Mouse (Mus musculus): ENCODE results near the gene Pdzrn4. TPM values are rescaled to one million over a fixed set of nuclear protein-coding genes. Genes with fewer than 3 reads are reported as not detected.
A peak's percentile ranks its signal among the peaks of the same experiment; 100 is the strongest.

Pdzrn4 gene
- total and polyA plus RNA-seq, 2 experiments from 2014 or later: 16.3 to 20.7 TPM

DNA sequence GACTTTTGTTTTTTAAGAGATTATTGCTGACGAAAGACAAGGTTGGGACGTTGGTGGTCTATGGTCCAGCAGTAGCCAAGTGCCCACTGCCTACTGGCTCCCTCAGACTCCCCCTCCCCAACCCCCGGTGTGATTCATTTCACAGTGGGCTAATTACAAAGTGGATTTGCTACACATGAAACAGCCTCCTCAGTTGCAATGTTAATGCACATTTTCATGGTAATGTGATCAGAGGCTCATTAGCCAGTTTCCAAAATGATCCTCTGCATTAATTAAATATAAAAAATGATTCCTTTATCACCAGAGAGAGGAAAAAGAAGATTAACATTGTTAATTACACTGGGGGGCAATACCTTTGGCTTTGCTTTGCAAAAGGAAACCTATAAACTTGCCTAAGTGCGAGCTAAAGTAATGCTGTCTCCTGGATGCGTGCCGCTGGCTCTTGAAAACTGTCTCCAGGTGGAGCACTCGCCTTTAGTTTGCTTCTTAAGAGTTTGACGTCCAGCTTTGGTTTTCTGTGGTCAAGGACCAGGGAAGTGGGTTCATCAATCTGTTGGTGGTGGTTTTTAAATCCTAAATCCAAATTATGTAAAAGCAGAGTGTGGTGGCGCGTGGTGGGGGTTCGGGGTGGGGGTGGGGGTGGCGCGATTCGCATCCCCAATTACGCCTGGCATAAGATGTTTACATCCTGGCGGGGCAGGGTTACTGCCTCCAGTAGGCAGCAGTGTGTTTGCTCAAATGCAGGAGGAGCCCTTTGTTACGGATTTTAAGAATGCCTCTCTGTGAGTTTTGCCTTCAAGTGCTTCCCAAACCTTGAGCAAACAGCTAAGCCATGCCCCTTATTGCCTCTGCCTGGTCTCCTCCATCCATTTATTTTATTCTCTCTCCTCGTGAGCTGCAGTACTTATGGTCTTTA is 202.0 kb downstream of the Pdzrn4 start:
- Histone ChIP-seq H3K36me3 (ENCODE audit: insufficient read depth) (no peaks in the 10 kb centered on the region), H3K9ac (peak overlapping the region; percentile 52), H3K27me3 (ENCODE audit: insufficient read depth, low read length) (no peaks in the 10 kb centered on the region), H3K9me3 (ENCODE audit: low read length) (peaks cover 3% of the 10 kb centered on the region; the same call in 1 of the 2 replicates), H3K4me3 (ENCODE audit: low read depth, low read length) (peak overlapping the region; percentile 40), H3K27ac (ENCODE audit: low read depth, low read length) (peak overlapping the region; percentile 72), H3K4me2 (ENCODE audit: low read depth) (peak overlapping the region; percentile 67), H3K4me1 (ENCODE audit: insufficient read depth) (no peaks in the 10 kb centered on the region)
- WGBS: under 1% methylated on average over 18 of the region's 18 CpGs
- ATAC-seq (peak; percentile 46; the same call in 1 of the 2 replicates), DNase-seq (peak; percentile 72)
- peak; percentile 42 for TF ChIP-seq CTCF (IDR thresholded peaks at IDR 0.05; ENCODE audit: low read depth)

DNA sequence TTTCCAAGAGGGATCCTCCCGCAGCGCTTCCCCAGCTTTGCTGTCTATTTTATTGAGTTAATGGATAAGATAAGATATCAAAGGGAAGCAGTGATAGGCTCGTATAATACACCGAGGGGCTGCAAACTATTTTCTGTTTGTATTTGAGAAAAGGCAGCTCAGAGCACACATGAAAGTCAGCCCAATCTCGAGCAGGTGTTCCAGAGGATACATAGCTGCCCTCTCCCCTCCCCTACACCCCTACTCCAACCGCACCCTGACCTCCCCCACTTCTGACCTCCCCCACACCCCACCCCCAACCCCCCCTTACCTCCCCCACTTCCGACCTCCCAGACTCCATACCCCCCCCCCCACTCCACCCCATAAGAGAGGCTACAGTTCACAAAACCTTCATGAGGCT is 202.7 kb downstream of the Pdzrn4 start:
- Histone ChIP-seq H3K27ac (ENCODE audit: low read depth, low read length) (peak overlapping the region; percentile 72; the same call in 1 of the 2 replicates), H3K9ac (peak overlapping the region; percentile 52), H3K4me3 (ENCODE audit: low read depth, low read length) (peak overlapping the region; percentile 40), H3K27me3 (ENCODE audit: insufficient read depth, low read length) (no peaks in the 10 kb centered on the region), H3K9me3 (ENCODE audit: low read length) (peaks cover 9% of the 10 kb centered on the region), H3K4me2 (ENCODE audit: low read depth) (peak overlapping the region; percentile 67), H3K36me3 (ENCODE audit: insufficient read depth) (no peaks in the 10 kb centered on the region), H3K4me1 (ENCODE audit: insufficient read depth) (no peaks in the 10 kb centered on the region)
- ATAC-seq (no peak), DNase-seq (no peak)
- 7% methylated on average over 7 of the region's 7 CpGs for WGBS
- no peak for TF ChIP-seq CTCF (IDR thresholded peaks at IDR 0.05; ENCODE audit: low read depth)

GRCm38 (mm10) chr15:92610866-92611265 is 214.2 kb downstream of the Pdzrn4 start:
- DNase-seq (no peak), ATAC-seq (no peak)
- H3K27ac ChIP-seq (ENCODE audit: low read depth, low read length): no peak overlapping the region
- no peak for TF ChIP-seq CTCF (IDR thresholded peaks at IDR 0.05; ENCODE audit: low read depth)
- no peak overlapping the region for H3K9ac ChIP-seq
- H3K36me3 ChIP-seq (ENCODE audit: insufficient read depth): no peaks in the 10 kb centered on the region
- H3K4me3 ChIP-seq (ENCODE audit: low read depth, low read length): no peak overlapping the region
- no peaks in the 10 kb centered on the region for H3K9me3 ChIP-seq (ENCODE audit: low read length)
- H3K4me1 ChIP-seq (ENCODE audit: insufficient read depth): no peaks in the 10 kb centered on the region
- no peaks in the 10 kb centered on the region for H3K27me3 ChIP-seq (ENCODE audit: insufficient read depth, low read length)
- no peak overlapping the region for H3K4me2 ChIP-seq (ENCODE audit: low read depth)
- WGBS: 93% methylated on average over 3 of the region's 3 CpGs

DNA sequence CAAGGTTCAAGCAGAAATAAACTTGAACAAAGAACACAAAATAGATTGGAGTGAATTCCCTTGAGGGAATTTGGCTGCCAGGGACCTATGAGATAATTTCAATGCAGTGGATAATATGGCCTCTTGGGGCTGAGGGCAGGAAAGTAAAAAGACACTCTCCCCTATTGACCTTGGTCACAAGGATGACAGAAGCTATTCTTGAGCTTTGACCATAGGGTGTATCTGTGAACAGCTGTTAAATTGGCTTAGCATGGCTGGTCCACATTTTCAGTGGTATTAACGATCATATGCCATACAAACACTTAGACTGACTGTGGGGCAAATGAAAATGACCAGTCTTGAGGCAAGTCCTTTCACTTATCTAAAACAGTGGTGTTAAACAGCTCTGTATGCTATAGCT is 215.7 kb downstream of the Pdzrn4 start:
- WGBS: 48% methylated on average over 1 of the region's 1 CpGs
- DNase-seq: no peak

GRCm38 (mm10) chr15:92613228-92613627 is 216.5 kb downstream of the Pdzrn4 start:
- no peak overlapping the region for H3K9ac ChIP-seq
- H3K27me3 ChIP-seq (ENCODE audit: insufficient read depth, low read length): no peaks in the 10 kb centered on the region
- TF ChIP-seq CTCF (IDR thresholded peaks at IDR 0.05; ENCODE audit: low read depth): no peak
- H3K36me3 ChIP-seq (ENCODE audit: insufficient read depth): no peaks in the 10 kb centered on the region
- DNase-seq: no peak
- ATAC-seq: no peak
- H3K27ac ChIP-seq (ENCODE audit: low read depth, low read length): no peak overlapping the region
- no peak overlapping the region for H3K4me2 ChIP-seq (ENCODE audit: low read depth)
- WGBS: 83% methylated on average over 3 of the region's 3 CpGs
- H3K4me1 ChIP-seq (ENCODE audit: insufficient read depth): no peaks in the 10 kb centered on the region
- no peak overlapping the region for H3K4me3 ChIP-seq (ENCODE audit: low read depth, low read length)
- no peaks in the 10 kb centered on the region for H3K9me3 ChIP-seq (ENCODE audit: low read length)

More for the DNA sequence above, 215.7 kb downstream of the Pdzrn4 start:
- Histone ChIP-seq H3K4me1 (ENCODE audit: insufficient read depth) (no peaks in the 10 kb centered on the region), H3K9me3 (ENCODE audit: low read length) (no peaks in the 10 kb centered on the region), H3K27me3 (ENCODE audit: insufficient read depth, low read length) (no peaks in the 10 kb centered on the region), H3K4me3 (ENCODE audit: low read depth, low read length) (no peak overlapping the region), H3K9ac (no peak overlapping the region), H3K36me3 (ENCODE audit: insufficient read depth) (no peaks in the 10 kb centered on the region), H3K27ac (ENCODE audit: low read depth, low read length) (no peak overlapping the region), H3K4me2 (ENCODE audit: low read depth) (no peak overlapping the region)
- no peak for TF ChIP-seq CTCF (IDR thresholded peaks at IDR 0.05; ENCODE audit: low read depth)
- ATAC-seq: no peak

GRCm38 (mm10) chr15:92621731-92622234 is 225.1 kb downstream of the Pdzrn4 start:
- no peak overlapping the region for H3K4me3 ChIP-seq (ENCODE audit: low read depth, low read length)
- WGBS: 40% methylated on average over 9 of the region's 9 CpGs
- no peaks in the 10 kb centered on the region for H3K27me3 ChIP-seq (ENCODE audit: insufficient read depth, low read length)
- H3K4me2 ChIP-seq (ENCODE audit: low read depth): 0 out of 2 replicates have a peak overlapping the region, but pooled peaks have one; percentile 13
- H3K9ac ChIP-seq: no peak overlapping the region
- H3K36me3 ChIP-seq (ENCODE audit: insufficient read depth): no peaks in the 10 kb centered on the region
- DNase-seq: peak; percentile 84
- peak; percentile 85 for ATAC-seq
- no peaks in the 10 kb centered on the region for H3K9me3 ChIP-seq (ENCODE audit: low read length)
- TF ChIP-seq CTCF (IDR thresholded peaks at IDR 0.05; ENCODE audit: low read depth): no peak
- H3K27ac ChIP-seq (ENCODE audit: low read depth, low read length): peak overlapping the region; percentile 76
- H3K4me1 ChIP-seq (ENCODE audit: insufficient read depth): 0 out of 2 replicates have a peak, but pooled peaks cover 4% of the 10 kb centered on the region

DNA sequence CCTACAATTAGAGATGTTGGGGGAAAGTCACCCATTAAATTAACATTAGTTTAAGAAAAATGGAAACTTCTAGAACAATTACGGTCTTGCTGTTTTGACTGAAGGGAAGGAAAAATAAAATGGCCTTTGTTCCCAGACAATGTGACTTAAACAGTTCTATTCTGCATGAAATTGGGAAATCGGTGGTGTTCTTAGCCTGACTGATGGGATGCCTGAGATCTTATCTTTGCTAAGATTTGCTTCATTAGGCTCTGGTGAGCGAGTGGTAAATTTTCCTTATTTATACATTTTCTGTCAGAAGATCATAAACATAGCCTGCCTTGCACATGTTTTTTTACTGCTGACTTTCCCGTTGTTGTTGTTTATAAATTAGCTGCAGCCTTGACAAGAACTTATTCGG is 225.6 kb downstream of the Pdzrn4 start:
- no peaks in the 10 kb centered on the region for H3K9me3 ChIP-seq (ENCODE audit: low read length)
- 42% methylated on average over 5 of the region's 5 CpGs for WGBS
- ATAC-seq (no peak), DNase-seq (peak; percentile 18)
- H3K36me3 ChIP-seq (ENCODE audit: insufficient read depth): no peaks in the 10 kb centered on the region
- 0 out of 2 replicates have a peak overlapping the region, but pooled peaks have one; percentile 13 for H3K4me2 ChIP-seq (ENCODE audit: low read depth)
- H3K9ac ChIP-seq: no peak overlapping the region
- H3K27me3 ChIP-seq (ENCODE audit: insufficient read depth, low read length): no peaks in the 10 kb centered on the region
- H3K4me3 ChIP-seq (ENCODE audit: low read depth, low read length): no peak overlapping the region
- no peak for TF ChIP-seq CTCF (IDR thresholded peaks at IDR 0.05; ENCODE audit: low read depth)
- H3K4me1 ChIP-seq (ENCODE audit: insufficient read depth): 0 out of 2 replicates have a peak, but pooled peaks cover 4% of the 10 kb centered on the region
- peak overlapping the region; percentile 76 for H3K27ac ChIP-seq (ENCODE audit: low read depth, low read length)
